Mouse (Mus musculus): ENCODE measurements around the gene Zbtb48.

Gene Zbtb48

GRCm38 (mm10) chr4:152029997-152030396 is 2.5 kb upstream of the Zbtb48 start:
- in situ Hi-C loops (cut with MboI; ENCODE audit: low sequenced_read_pairs) = no loop called here

- in situ Hi-C loops (cut with MboI; ENCODE audit: low sequenced_read_pairs) = no loop called here
Measured at GRCm38 (mm10) chr4:152029087-152029486, 1.6 kb upstream of the Zbtb48 start.

- in situ Hi-C loops (cut with MboI; ENCODE audit: low sequenced_read_pairs) = no loop called here
Measured at GRCm38 (mm10) chr4:152028456-152028855, 985 bp upstream of the Zbtb48 start.

DNA sequence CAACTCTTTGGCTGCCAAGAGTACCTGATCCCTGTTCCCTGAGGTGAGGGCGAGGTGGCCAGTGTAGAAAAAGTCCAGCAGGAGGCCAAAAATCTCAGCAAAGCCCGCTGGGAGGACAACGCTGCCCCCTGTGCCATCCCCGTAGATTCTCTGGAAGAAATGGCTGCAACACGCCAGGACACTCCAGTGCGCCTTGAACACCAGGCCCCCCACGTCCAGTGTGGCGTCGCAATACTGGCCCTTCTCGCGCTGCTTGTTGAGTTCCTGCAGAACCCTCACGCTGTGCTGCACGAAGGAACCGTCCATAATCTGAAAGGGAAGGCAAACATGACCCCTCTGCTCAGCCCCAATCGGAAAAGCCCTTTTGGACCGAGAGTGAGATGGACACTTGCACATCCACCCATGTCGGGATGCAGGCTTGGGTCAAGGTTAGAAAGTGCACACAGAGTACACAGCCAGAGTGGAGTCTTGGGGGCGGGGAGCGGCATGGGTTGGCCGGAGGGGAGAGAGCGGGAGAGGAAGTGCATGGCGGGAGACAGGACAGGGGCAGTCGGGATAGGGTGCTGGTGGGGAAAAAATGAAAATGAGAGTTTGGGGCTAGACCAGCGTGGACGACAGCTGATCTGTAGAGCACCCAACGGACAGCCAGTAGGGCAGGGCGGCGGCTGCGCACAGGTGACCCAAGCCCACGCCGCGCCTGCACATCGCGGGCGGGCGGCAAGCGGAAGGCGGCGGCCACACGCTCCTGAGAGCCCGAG is 541 bp downstream of the Zbtb48 start:
- in situ Hi-C loops (cut with MboI; ENCODE audit: low sequenced_read_pairs) = no loop called here

DNA sequence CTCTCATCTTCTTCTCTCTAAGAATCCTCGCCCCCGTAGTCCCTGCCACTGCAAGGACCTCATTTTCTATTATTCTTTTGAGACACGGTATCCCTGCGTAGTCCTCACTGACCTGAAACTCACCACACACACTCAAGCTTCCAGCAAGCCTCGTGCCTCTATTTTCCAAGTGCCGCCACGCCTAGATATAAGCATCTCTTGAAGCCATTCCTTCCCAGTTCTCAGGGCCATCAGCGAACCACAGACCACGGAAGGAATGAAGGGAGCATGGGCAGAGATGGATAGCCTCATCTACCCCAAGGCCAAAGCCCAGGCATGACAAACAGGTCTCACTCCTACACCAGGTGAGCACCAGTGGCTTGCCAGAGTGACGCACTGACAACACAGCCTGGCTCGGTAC is 2.9 kb downstream of the Zbtb48 start:
- in situ Hi-C loops (cut with MboI; ENCODE audit: low sequenced_read_pairs) = no loop called here

- in situ Hi-C loops (cut with MboI; ENCODE audit: low sequenced_read_pairs) = no loop called here
Measured at GRCm38 (mm10) chr4:152022506-152022905, 5.0 kb downstream of the Zbtb48 start.

- in situ Hi-C loops (cut with MboI; ENCODE audit: low sequenced_read_pairs) = no loop called here
Measured at GRCm38 (mm10) chr4:152021568-152022097, 5.8 kb downstream of the Zbtb48 start.

DNA sequence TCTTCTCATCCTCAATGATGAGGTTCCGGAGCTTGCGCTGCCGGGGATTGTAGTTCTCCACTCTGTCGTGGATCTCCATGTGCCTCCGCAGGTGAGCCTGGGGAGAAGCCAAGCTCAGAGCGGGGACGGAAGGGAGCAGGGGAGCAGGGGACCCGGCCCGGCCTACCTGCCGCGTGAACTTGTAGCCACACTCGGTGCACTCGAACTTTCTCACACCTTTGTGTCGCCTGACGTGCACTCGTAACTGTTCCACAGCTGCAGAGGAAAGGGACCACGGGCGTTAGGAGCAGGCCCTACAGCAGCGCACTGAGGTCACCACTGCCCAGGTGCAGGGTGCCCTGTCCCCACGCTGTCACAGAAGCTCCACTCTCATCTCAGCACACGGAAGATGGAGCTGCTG is 7.4 kb downstream of the Zbtb48 start:
- in situ Hi-C loops (cut with MboI; ENCODE audit: low sequenced_read_pairs) = no loop called here

- in situ Hi-C loops (cut with MboI; ENCODE audit: low sequenced_read_pairs) = no loop called here
Measured at GRCm38 (mm10) chr4:152019073-152019472, 8.4 kb downstream of the Zbtb48 start.

GRCm38 (mm10) chr4:152013036-152013813 is 14.2 kb downstream of the Zbtb48 start:
- in situ Hi-C loops (cut with MboI; ENCODE audit: low sequenced_read_pairs) = no loop called here

- in situ Hi-C loops (cut with MboI; ENCODE audit: low sequenced_read_pairs) = no loop called here
Measured at GRCm38 (mm10) chr4:152012109-152012508, 15.4 kb downstream of the Zbtb48 start.

DNA sequence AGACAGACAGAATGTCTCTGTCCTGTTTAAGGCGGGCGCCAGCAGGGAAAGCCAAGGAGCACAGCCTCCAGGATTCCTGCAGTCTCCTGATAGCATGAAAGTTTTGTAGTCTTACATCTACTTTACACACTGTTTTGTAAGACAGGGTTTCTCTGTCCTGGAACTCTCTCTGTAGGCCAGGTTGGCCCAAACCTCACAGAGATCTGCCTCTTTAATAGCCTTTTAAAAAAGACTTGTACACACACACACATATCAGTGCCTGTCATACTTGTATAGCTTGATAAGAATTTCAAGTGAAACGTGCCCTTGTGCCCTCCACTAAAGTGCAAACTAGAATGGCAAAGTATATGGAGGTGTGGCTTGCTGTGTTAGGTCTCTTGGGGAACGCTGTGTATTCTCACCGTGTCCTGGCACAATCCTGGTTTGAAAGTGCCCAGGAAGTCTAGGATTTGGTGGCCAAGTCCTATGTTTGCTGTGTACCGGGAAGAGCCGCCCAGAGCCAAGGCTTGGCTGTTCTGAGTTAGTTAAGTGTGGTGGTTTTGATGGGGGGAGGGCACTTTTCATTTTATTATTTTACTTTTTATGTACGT is 16.2 kb downstream of the Zbtb48 start:
- in situ Hi-C loops (cut with MboI; ENCODE audit: low sequenced_read_pairs) = no loop called here

DNA sequence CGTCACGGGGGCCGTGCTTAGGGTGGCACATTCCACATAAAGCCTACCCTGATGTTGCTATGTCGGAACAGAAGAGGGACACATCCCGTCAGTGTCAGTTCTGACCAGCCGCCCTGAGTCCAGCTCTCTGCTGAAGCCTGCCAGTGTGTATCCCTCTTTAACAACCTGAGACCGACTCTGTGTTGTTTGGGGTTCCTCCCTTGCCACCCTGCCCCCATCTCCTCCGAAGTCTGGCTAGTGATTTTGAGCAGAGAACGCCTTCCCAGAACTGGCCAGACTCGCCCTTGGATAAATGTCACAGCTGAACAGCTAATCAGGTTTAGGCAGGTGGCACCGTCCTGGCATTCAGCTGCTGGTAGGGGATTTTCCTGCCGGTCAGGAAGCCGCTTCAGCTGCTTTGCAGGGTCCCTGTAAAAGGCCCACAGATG is 16.8 kb downstream of the Zbtb48 start:
- in situ Hi-C loops (cut with MboI; ENCODE audit: low sequenced_read_pairs) = no loop called here

DNA sequence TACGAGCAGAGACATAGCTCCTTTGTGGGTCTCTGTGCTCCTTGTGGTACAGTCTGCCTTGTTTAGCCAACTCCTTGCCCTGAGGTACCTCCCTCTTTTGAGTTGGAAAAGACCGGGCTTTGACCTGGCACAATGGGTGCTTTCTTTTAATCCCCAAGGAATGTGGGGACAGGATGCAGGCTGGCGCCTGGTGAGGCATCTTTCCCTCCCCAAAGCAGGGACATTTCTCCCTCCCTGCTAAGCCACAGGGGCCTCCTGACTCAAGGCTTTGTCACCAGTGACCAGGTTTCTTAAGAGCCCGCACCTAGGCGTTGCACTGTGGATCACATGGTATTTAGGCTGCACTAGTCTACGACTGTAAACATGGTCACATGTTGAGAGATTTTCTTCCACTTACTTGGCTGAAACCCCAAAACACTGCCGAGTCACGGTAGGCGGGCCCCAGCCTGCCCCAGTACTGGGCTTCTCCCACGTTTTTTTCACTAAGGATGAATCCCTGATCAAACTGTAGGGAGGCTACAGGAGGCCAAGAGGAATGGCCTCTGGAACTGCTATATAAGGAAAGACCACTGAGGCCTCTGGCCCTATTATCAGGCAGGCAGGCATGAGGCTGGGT is 17.3 kb downstream of the Zbtb48 start:
- in situ Hi-C loops (cut with MboI; ENCODE audit: low sequenced_read_pairs) = no loop called here

DNA sequence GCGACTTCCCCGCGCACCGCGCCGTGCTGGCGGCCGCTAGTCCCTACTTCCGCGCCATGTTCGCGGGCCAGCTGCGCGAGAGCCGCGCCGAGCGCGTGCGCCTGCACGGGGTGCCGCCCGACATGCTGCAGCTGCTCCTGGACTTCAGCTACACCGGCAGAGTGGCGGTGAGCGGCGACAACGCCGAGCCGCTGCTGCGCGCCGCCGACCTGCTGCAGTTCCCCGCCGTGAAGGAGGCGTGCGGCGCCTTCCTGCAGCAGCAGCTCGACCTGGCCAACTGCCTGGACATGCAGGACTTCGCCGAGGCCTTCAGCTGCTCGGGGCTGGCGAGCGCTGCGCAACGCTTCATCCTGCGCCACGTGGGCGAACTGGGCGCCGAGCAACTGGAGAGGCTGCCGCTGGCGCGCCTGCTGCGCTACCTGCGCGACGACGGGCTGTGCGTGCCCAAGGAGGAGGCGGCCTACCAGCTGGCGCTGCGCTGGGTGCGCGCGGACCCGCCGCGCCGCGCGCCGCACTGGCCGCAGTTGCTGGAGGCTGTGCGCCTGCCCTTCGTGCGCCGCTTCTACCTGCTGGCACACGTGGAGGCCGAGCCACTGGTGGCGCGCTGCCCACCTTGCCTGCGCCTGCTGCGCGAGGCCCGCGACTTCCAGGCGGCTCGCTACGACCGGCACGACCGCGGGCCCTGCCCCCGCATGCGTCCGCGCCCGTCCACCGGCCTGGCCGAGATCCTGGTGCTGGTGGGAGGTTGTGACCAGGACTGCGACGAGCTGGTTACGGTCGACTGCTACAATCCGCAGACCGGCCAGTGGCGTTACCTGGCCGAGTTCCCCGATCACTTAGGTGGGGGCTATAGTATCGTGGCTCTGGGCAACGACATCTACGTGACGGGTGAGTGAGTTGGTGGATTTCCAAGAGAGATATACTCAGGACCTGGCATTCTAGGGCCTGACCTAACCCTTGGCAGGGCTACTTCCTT is 18.1 kb downstream of the Zbtb48 start:
- in situ Hi-C loops (cut with MboI; ENCODE audit: low sequenced_read_pairs) = no loop called here

DNA sequence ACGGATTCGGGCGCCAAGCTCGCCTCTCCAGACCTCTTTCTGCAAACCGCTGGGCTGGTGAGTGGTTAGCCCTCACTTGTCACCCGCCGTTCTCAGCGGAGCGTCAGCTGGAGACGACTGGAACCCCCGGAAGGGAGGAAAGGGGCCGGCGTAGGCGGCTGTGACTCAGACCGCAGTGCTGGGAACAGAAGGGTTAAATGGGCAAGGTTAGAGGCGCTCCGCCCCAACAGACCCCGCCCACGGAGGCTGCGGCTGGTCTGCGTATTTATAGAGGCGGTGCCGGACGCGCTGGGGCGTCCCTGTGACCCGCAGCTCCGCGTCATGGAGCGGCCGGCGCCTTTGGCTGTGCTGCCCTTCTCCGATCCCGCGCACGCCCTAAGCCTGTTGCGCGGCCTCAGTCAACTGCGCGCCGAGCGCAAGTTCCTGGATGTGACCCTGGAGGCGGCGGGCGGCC is 18.8 kb downstream of the Zbtb48 start, which contains the start of gene Klhl21:
Gene Klhl21 (plus strand): TSS at position 182 of the 454 bp plus-strand sequence.
- in situ Hi-C loops (cut with MboI; ENCODE audit: low sequenced_read_pairs) = no loop called here

DNA sequence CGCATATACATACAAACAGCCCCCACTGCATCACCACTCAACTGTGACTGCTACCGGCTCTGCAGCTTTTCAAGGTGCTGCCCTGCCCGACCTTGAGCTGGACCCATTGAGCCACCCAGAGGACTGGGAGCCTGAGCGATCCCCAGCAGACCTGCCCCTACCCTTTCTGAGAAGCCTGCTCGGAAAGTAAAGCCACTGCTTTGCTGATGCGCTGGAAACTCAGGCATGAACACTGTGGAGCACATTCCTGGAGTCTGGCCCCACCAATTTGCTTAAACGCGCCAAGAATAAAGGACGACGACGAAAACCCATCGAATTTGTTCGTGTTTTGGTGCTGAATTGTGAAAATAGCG is 19.3 kb downstream of the Zbtb48 start:
- in situ Hi-C loops (cut with MboI; ENCODE audit: low sequenced_read_pairs) = no loop called here

DNA sequence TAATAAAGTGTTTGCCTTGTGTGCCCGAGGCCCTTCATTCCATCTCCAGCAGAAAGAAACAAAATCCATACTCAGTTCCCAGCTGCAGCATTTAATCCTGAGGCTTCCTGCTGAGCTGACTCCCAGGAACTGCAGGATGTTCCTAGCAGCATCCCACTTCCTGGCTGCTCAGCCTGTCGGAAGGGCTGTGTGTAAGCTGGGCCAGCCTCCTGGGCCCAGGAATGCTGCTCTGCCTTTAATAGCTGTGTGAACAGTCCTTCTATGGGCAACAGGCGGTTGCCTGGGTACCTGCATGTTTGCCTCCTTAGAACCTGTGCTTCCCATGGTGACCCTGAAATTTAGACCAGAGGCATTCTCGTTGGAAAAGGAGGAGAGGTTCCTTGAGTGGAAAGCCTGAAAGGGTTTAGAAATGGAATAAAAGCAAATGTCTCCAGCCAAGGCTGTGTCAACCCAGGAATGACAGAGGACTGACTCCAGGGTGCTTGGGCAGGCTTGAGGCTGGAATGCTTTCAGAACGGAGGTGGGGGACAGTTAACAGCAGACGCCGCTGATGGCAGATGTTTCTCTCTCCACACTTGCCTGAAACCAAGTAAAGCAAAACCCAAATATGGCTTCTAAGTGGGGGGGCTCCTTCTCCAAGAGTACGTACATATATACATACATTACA is 19.9 kb downstream of the Zbtb48 start:
- in situ Hi-C loops (cut with MboI; ENCODE audit: low sequenced_read_pairs) = no loop called here

DNA sequence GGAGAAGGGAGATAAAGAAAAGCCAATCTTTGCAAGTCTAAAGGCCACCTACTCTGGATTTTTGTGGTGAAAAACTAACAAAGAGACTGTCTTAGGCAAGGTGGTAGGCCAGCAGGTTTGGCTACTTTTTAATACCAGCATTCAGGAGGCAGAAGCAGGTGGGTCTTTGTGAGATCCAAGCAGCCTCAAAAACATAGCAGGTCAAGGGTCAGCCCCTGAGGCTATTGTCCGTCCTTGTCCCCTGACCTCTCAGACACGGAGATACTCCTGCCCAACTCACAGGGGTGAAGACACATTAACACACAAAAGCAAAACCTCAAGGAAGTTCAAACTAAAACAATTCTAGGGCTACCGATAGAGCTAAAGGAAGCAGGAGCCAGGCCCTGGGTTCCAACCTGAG is 20.7 kb downstream of the Zbtb48 start:
- in situ Hi-C loops (cut with MboI; ENCODE audit: low sequenced_read_pairs) = no loop called here

All from CH12F3 (cell line).